Mouse (Mus musculus): ENCODE measurements around the gene B3galt1. TPM values are rescaled to one million over a fixed set of nuclear protein-coding genes. Genes with fewer than 3 reads are reported as not detected.

B3galt1 gene
- polyA plus RNA-seq, 1 experiment, result 0.12 TPM

- 71% methylated on average over 4 of the region's 4 CpGs for WGBS
- no peak for DNase-seq (ENCODE audit: low read depth, low spot score)
Observed at GRCm38 (mm10) chr2:67677697-67678096, 112.0 kb downstream of the B3galt1 start.

GRCm38 (mm10) chr2:67724249-67724648, 158.6 kb downstream of the B3galt1 start:
- no peak for DNase-seq (ENCODE audit: low read depth, low spot score)
- 77% methylated on average over 5 of the region's 5 CpGs for WGBS

- DNase-seq (ENCODE audit: low read depth, low spot score), result no peak
- 73% methylated on average over 2 of the region's 2 CpGs for WGBS
Observed at GRCm38 (mm10) chr2:67730771-67731170, 165.1 kb downstream of the B3galt1 start.

DNA sequence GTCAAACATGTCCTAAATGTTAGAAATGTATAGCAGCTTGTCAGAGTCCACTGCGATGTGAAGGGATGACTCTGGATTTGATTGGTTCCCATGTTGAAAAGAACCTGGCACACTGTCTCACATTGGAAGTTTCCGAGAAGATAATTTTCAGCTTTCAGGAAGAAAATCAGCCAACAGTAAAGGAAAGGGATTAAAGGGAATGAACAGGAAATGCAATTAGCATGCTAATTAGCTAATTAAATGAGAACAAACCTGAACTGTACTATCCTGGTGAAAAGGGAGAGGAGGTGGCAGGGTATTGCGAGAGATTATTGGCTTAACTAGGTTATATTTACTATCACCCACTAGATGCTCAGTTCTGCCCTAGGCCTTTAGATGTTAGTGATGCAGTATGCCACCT, 185.9 kb downstream of the B3galt1 start:
- DNase-seq (ENCODE audit: low read depth, low spot score), result no peak
- WGBS, result 91% methylated on average over 3 of the region's 3 CpGs

- WGBS, result 62% methylated on average over 6 of the region's 6 CpGs
Observed at GRCm38 (mm10) chr2:67756507-67756906, 190.8 kb downstream of the B3galt1 start.

DNA sequence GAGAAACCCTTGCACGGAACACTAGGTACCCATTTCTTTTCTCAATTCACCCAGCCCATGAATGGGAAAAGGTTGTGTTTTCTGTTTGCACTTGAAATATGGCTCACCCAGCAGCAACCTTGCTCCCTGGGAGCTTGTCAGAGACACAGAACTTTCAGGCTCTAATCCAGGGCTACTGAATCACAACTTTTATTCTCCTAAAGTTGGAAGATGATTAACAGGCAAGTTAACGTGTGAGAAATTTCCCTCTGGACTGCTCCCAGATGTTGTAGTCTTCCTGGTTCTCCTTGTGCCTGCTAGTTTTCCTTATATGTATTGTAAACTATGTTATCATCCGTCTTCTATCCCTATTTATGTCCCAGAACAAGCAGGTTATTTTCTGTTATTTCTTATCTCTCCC, 221.9 kb downstream of the B3galt1 start:
- no peak for DNase-seq (ENCODE audit: low read depth, low spot score)
- WGBS, result 55% methylated on average over 3 of the region's 3 CpGs

More at GRCm38 (mm10) chr2:67756507-67756906, 190.8 kb downstream of the B3galt1 start:
- DNase-seq (ENCODE audit: low read depth, low spot score), result no peak

DNA sequence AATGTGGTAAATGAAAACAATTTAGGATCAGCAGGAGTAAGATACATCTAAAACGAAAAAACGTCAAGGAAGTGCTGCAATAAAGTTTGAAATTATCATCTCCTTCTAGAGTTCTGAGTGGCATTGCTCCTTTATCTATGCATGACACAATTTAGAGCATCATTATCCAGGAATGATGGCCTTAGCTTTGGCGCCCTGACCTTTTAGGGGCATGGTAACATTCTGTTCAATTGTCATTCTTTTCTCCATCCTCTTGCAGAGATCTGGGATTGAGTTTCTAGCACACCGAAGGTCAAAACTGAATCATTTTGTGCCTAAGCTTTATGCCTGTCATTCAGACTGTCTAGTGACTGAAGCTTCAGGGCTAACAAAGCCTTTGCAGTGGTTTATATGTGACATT, 231.9 kb downstream of the B3galt1 start:
- WGBS, result 79% methylated on average over 4 of the region's 4 CpGs

GRCm38 (mm10) chr2:67799981-67800380, 234.3 kb downstream of the B3galt1 start:
- DNase-seq (ENCODE audit: low read depth, low spot score), result no peak
- WGBS, result 36% methylated on average over 3 of the region's 3 CpGs

More for the DNA sequence above, 231.9 kb downstream of the B3galt1 start:
- DNase-seq (ENCODE audit: low read depth, low spot score), result no peak

GRCm38 (mm10) chr2:67816149-67816548, 250.5 kb downstream of the B3galt1 start:
- 61% methylated on average over 2 of the region's 2 CpGs for WGBS
- DNase-seq (ENCODE audit: low read depth, low spot score), result no peak

- DNase-seq (ENCODE audit: low read depth, low spot score), result no peak
- WGBS, result 59% methylated on average over 2 of the region's 2 CpGs
Observed at GRCm38 (mm10) chr2:67818014-67818413, 252.3 kb downstream of the B3galt1 start.

GRCm38 (mm10) chr2:67822360-67822759, 256.7 kb downstream of the B3galt1 start:
- 82% methylated on average over 5 of the region's 5 CpGs for WGBS
- no peak for DNase-seq (ENCODE audit: low read depth, low spot score)

- DNase-seq (ENCODE audit: low read depth, low spot score), result no peak
- 56% methylated on average over 4 of the region's 4 CpGs for WGBS
Observed at GRCm38 (mm10) chr2:67827697-67828096, 262.0 kb downstream of the B3galt1 start.

DNA sequence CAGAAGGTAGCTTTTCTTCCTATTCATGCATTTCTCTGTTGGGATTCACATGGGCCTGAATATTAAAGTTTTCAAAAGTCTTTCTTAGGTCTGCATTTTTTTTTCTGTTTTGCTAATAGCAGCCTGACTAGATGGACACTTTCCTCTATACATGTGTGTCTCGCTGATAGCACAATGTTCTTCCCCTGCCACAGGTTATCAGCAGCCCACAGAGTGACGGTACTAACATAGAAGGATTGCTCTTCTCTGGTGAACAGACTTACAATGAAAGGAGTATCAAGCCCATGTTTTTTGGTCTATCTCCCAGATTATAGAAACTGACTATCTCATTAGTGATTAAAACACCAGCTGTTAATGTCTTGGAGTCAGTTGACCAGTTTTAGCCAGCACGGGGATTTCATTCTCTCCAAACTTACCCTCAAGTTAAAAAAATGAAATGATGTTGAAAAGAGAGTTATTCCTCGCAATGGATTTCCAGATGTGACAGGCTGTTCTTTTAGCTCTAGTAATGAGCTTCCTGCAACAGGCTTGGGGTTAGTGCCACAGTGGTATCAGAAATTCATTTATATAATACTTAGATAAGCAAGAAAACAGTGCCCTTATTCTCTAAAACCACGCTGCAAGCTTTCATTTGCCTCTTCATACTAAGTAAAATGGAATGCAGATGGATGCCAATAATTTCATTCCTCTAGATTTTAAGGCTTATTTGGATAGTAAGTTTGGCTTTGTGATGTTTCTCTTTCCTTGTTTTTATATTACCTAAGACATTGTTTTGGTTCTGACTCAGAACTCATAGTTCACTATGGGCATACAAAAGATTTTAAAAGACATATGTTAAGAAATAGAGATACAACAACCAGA, 263.6 kb downstream of the B3galt1 start:
- 68% methylated on average over 5 of the region's 5 CpGs for WGBS
- DNase-seq (ENCODE audit: low read depth, low spot score), result no peak

DNA sequence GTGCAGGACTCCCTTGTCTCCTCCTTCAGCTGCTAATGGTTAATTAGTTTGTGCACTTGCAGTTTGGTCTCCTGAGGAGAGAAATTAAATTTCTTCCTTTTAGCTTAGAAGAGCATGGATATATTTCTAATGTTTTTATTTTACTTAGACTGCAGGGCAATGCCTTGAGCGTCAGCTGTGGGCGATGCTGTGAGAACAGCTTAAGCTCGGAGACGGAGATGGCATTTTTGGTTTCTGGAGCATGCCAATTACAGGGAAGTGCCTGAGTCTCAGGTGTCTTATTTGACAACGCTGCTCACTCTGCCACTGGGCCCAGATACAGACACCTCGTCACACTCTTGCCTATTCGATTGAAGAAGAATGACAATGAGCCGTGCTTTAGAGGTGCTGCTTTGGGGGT, 282.1 kb downstream of the B3galt1 start:
- WGBS, result 88% methylated on average over 8 of the region's 8 CpGs
- DNase-seq (ENCODE audit: low read depth, low spot score), result no peak

GRCm38 (mm10) chr2:67850725-67851124, 285.1 kb downstream of the B3galt1 start:
- DNase-seq (ENCODE audit: low read depth, low spot score), result no peak
- 86% methylated on average over 3 of the region's 3 CpGs for WGBS

- no peak for DNase-seq (ENCODE audit: low read depth, low spot score)
- 80% methylated on average over 2 of the region's 2 CpGs for WGBS
Observed at GRCm38 (mm10) chr2:67858340-67858739, 292.7 kb downstream of the B3galt1 start.

DNA sequence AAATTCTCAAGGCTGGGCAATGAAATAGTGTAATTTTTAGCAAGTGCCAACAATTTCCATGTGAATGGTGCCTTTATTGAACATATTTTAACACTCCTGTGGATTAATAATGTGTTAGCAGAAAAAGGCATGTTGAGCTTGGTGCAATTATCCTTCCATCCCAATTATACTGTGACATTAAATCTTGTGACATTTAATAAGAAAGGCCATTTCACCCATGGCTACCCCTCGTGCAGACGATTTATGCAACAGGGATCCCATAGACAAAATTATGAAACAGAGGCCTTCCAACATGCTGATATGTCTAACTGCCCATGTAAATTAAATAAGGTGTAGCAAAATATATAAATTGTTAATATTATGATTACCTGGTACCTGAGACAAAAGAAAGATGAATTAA, 293.3 kb downstream of the B3galt1 start:
- 90% methylated on average over 2 of the region's 2 CpGs for WGBS
- no peak for DNase-seq (ENCODE audit: low read depth, low spot score)

DNA sequence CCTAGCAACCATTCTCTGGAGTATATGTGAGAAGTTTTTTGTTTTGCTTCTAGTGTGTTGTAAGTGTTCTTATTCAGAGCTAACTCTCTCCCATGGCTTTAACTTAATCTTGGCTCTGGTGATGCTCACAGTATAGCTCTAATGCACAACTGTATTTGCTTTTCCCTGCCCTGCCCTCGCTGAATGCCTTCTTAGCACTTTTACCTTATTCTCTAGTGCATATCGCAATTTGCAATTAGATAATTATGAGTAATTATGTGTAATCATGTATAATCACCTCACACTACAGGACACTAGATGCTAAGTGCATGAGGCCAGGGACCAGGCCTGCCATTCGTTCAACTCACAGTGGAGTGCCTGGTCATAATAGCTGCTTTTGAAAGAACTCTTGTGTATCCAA, 307.7 kb downstream of the B3galt1 start:
- DNase-seq (ENCODE audit: low read depth, low spot score), result no peak
- 66% methylated on average over 3 of the region's 3 CpGs for WGBS

GRCm38 (mm10) chr2:67879836-67880235, 314.2 kb downstream of the B3galt1 start:
- no peak for DNase-seq (ENCODE audit: low read depth, low spot score)
- 62% methylated on average over 3 of the region's 3 CpGs for WGBS

- WGBS, result 47% methylated on average over 1 of the region's 1 CpGs
- DNase-seq (ENCODE audit: low read depth, low spot score), result no peak
Observed at GRCm38 (mm10) chr2:67881713-67882281, 316.1 kb downstream of the B3galt1 start.
